Mouse (Mus musculus) limb, embryonic 13.5 days (tissue): ENCODE data around the gene Aftph. TPM values are rescaled to one million over a fixed set of nuclear protein-coding genes. Genes with fewer than 3 reads are reported as not detected.

ENCODE experiments used
- ATAC-seq: fragments of 200-750 bp; cut with Nextera tagmentation; 2 replicates; pipeline ENCODE4 v1.8.0; 2017; ENCODE audit warnings: low read depth, moderate number of reproducible peaks, moderate TSS enrichment; ENCODE audit not compliant: low FRiP score
- H3K27ac ChIP-seq: fragments of 300-500 bp; sonication (generic); 2 replicates; pipeline ENCODE4 v1.5.1; 2015; ENCODE audit warnings: inconsistent platforms, mild to moderate bottlenecking, moderate library complexity
- H3K27me3 ChIP-seq: fragments of 300-500 bp; sonication (generic); 2 replicates; pipeline ENCODE4 v1.6.1; 2015; ENCODE audit warnings: mild to moderate bottlenecking, inconsistent platforms
- H3K36me3 ChIP-seq: fragments of 300-500 bp; sonication (generic); 2 replicates; pipeline ENCODE4 v1.6.1; 2015; ENCODE audit warnings: inconsistent platforms, mild to moderate bottlenecking, moderate library complexity
- H3K4me1 ChIP-seq: fragments of 300-500 bp; sonication (generic); 2 replicates; pipeline ENCODE4 v1.6.1; 2015; ENCODE audit warnings: inconsistent platforms
- H3K4me2 ChIP-seq: fragments of 300-500 bp; sonication (generic); replicated peaks from 2 replicates; pipeline ENCODE4 v1.6.1; 2015; ENCODE audit warnings: inconsistent platforms, mild to moderate bottlenecking, moderate library complexity
- H3K4me3 ChIP-seq: fragments of 300-500 bp; sonication (generic); 2 replicates; pipeline ENCODE4 v1.5.1; 2015; ENCODE audit warnings: moderate library complexity, mild to moderate bottlenecking, inconsistent platforms
- H3K9ac ChIP-seq: fragments of 300-500 bp; sonication (generic); 2 replicates; pipeline ENCODE4 v1.6.1; 2015; ENCODE audit warnings: mild to moderate bottlenecking, inconsistent platforms
- H3K9me3 ChIP-seq: fragments of 300-500 bp; sonication (generic); 2 replicates; pipeline ENCODE4 v1.6.1; 2016; ENCODE audit warnings: inconsistent platforms
- WGBS: fragments of 180-500 bp; shearing (Covaris S2); methylation state at CpG from one replicate; pipeline ENCODE4 v1.1.7; 2015; 5-methylcytosine and 5-hydroxymethylcytosine counted together
- polyA plus RNA-seq: library from polyadenylated mRNA; unstranded; fragments of >200 nt; fragmentation: Nextera tagmentation; extraction: Ambion mirVana; gene quantifications from 2 replicates; pipeline ENCODE4 v1.2.1, GENCODE M21; 2015

The Aftph gene
- polyA plus RNA-seq, 1 experiment from 2014 or later, result 19.6 TPM

- Histone ChIP-seq H3K4me2 (no peak overlapping the region), H3K4me1 (peaks cover 85% of the 10 kb centered on the region), H3K9me3 (no peaks in the 10 kb centered on the region), H3K27ac (no peak overlapping the region), H3K9ac (no peak overlapping the region), H3K36me3 (peaks cover 14% of the 10 kb centered on the region), H3K27me3 (no peaks in the 10 kb centered on the region), H3K4me3 (no peak overlapping the region)
- WGBS, result 62% methylated on average over 3 of the region's 3 CpGs
- ATAC-seq, result no peak
Observed at GRCm38 (mm10) chr11:20645521-20645920, 95.9 kb downstream of the Aftph start.

GRCm38 (mm10) chr11:20644872-20645271, 96.5 kb downstream of the Aftph start:
- Histone ChIP-seq H3K4me1 (peaks cover 86% of the 10 kb centered on the region), H3K4me3 (no peak overlapping the region), H3K9me3 (no peaks in the 10 kb centered on the region), H3K27ac (no peak overlapping the region), H3K9ac (no peak overlapping the region), H3K4me2 (no peak overlapping the region), H3K36me3 (peaks cover 10% of the 10 kb centered on the region), H3K27me3 (no peaks in the 10 kb centered on the region)
- 44% methylated on average over 6 of the region's 6 CpGs for WGBS
- no peak for ATAC-seq

DNA sequence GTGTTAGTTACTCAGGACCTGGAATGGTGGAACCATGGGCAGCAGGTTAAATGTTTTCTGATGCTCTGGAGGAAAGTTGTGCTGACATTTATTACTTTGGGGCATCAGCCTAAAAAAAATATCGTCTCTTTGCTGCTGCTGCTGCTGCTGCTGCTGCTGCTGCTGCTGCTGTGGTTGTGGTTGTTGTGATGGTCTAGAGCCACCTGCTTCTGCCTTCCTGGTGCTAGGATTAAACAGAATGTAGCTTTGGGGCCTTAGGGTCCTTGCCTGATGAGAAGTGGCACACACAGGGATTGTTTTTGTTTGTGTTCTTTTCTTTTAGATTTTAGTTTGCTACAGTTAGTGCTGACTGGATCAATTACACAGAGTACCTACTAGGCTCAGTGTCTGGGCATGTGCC, 97.2 kb downstream of the Aftph start:
- Histone ChIP-seq H3K4me1 (peaks cover 86% of the 10 kb centered on the region), H3K27ac (no peak overlapping the region), H3K9ac (no peak overlapping the region), H3K4me2 (no peak overlapping the region), H3K36me3 (peaks cover 9% of the 10 kb centered on the region), H3K4me3 (no peak overlapping the region), H3K9me3 (no peaks in the 10 kb centered on the region), H3K27me3 (no peaks in the 10 kb centered on the region)
- WGBS, result 57% methylated on average over 1 of the region's 1 CpGs
- no peak for ATAC-seq

- no peak for ATAC-seq
- H3K4me2 ChIP-seq, result no peak overlapping the region
- no peaks in the 10 kb centered on the region for H3K27me3 ChIP-seq
- peaks cover 84% of the 10 kb centered on the region for H3K4me1 ChIP-seq
- H3K27ac ChIP-seq, result no peak overlapping the region
- no peak overlapping the region for H3K4me3 ChIP-seq
- no peak overlapping the region for H3K9ac ChIP-seq
- no peaks in the 10 kb centered on the region for H3K9me3 ChIP-seq
- H3K36me3 ChIP-seq, result peaks cover 3% of the 10 kb centered on the region
- 47% methylated on average over 5 of the region's 5 CpGs for WGBS
Observed at GRCm38 (mm10) chr11:20643161-20643560, 98.2 kb downstream of the Aftph start.

DNA sequence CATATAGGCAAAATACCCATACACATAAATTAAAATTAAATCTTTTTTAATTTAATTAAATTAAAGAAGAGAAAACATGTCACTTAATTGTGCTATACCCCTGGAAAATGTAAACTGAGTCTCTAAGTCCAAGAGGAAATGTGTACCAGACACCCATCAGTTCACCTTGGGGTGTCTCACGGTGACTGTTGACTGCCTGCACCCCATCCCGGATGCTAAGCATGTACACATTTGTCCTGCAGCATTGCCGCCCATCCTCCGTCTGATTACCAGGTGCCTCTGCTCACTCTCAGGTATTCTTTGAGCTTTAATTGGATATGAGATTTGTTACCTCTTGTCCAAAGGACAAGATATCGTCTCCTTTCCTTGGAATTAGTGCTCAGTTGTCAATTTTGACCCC, 99.1 kb downstream of the Aftph start:
- peaks cover 76% of the 10 kb centered on the region for H3K4me1 ChIP-seq
- no peaks in the 10 kb centered on the region for H3K36me3 ChIP-seq
- WGBS, result 79% methylated on average over 5 of the region's 5 CpGs
- no peak overlapping the region for H3K4me3 ChIP-seq
- no peak overlapping the region for H3K27ac ChIP-seq
- H3K9ac ChIP-seq, result no peak overlapping the region
- H3K4me2 ChIP-seq, result no peak overlapping the region
- ATAC-seq, result no peak
- H3K9me3 ChIP-seq, result no peaks in the 10 kb centered on the region
- H3K27me3 ChIP-seq, result no peaks in the 10 kb centered on the region

- ATAC-seq, result peak; percentile 87
- Histone ChIP-seq H3K4me1 (peaks cover 68% of the 10 kb centered on the region), H3K27me3 (no peaks in the 10 kb centered on the region), H3K4me2 (peak overlapping the region; percentile 57), H3K27ac (peak overlapping the region; percentile 63), H3K9ac (peak overlapping the region; percentile 53), H3K9me3 (no peaks in the 10 kb centered on the region), H3K36me3 (no peaks in the 10 kb centered on the region), H3K4me3 (peak overlapping the region; percentile 21)
- WGBS, result 2% methylated on average over 11 of the region's 11 CpGs
Observed at GRCm38 (mm10) chr11:20639918-20640447, 101.4 kb downstream of the Aftph start.

GRCm38 (mm10) chr11:20638841-20639240, 102.5 kb downstream of the Aftph start:
- peaks cover 67% of the 10 kb centered on the region for H3K4me1 ChIP-seq
- no peaks in the 10 kb centered on the region for H3K27me3 ChIP-seq
- ATAC-seq, result no peak
- no peaks in the 10 kb centered on the region for H3K36me3 ChIP-seq
- H3K9ac ChIP-seq, result no peak overlapping the region
- no peaks in the 10 kb centered on the region for H3K9me3 ChIP-seq
- H3K4me2 ChIP-seq, result no peak overlapping the region
- H3K27ac ChIP-seq, result no peak overlapping the region
- H3K4me3 ChIP-seq, result no peak overlapping the region
- WGBS, result 22% methylated on average over 3 of the region's 3 CpGs

GRCm38 (mm10) chr11:20637060-20637459, 104.3 kb downstream of the Aftph start:
- H3K4me2 ChIP-seq, result no peak overlapping the region
- no peak for ATAC-seq
- no peak overlapping the region for H3K27ac ChIP-seq
- H3K27me3 ChIP-seq, result no peaks in the 10 kb centered on the region
- no peaks in the 10 kb centered on the region for H3K36me3 ChIP-seq
- H3K4me1 ChIP-seq, result peaks cover 69% of the 10 kb centered on the region
- H3K9me3 ChIP-seq, result no peaks in the 10 kb centered on the region
- H3K4me3 ChIP-seq, result no peak overlapping the region
- no peak overlapping the region for H3K9ac ChIP-seq

DNA sequence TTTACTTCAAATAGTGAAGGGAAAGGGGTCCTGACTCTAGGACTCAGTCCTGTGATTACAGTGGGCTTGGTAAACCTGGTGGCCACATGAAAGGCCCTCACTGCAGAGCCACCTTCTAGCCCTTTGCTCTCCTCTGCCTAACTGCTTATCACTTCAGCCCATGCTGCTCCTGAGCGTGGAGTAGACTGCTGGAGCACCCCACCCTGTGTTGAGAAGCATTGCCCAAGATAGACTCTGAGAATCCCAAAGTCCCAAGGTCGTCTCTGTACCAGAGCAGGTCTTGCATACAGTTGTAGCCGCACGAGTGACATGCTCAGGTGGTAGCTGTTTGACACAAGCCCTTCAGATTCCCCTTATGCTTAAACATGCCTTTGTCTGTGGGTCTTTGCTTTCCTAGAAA, 105.3 kb downstream of the Aftph start:
- no peaks in the 10 kb centered on the region for H3K9me3 ChIP-seq
- H3K4me3 ChIP-seq, result no peak overlapping the region
- H3K27ac ChIP-seq, result peak overlapping the region; percentile 44
- H3K27me3 ChIP-seq, result no peaks in the 10 kb centered on the region
- ATAC-seq, result no peak
- H3K9ac ChIP-seq, result 0 out of 2 replicates have a peak overlapping the region, but pooled peaks have one; percentile 21
- WGBS, result 57% methylated on average over 4 of the region's 4 CpGs
- H3K36me3 ChIP-seq, result no peaks in the 10 kb centered on the region
- H3K4me1 ChIP-seq, result peaks cover 62% of the 10 kb centered on the region
- H3K4me2 ChIP-seq, result peak overlapping the region; percentile 38; the same call in 1 of the 2 replicates

GRCm38 (mm10) chr11:20635646-20636045, 105.7 kb downstream of the Aftph start:
- Histone ChIP-seq H3K4me3 (no peak overlapping the region), H3K36me3 (no peaks in the 10 kb centered on the region), H3K27ac (peak overlapping the region; percentile 44), H3K27me3 (no peaks in the 10 kb centered on the region), H3K4me1 (peaks cover 57% of the 10 kb centered on the region), H3K9me3 (no peaks in the 10 kb centered on the region), H3K9ac (peak overlapping the region; percentile 21; the same call in 1 of the 2 replicates), H3K4me2 (peak overlapping the region; percentile 38)
- WGBS, result 22% methylated on average over 6 of the region's 6 CpGs
- ATAC-seq, result no peak

Other genes starting within 250 kb of the Aftph start
- gene Sertad2, start 198.3 kb downstream of the Aftph start, polyA plus RNA-seq, result 50.9 and 55.0 TPM in 2 replicates
- 36.5 and 37.4 TPM in 2 replicates for gene Lgalsl, start 89.5 kb upstream of the Aftph start, polyA plus RNA-seq